Mouse (Mus musculus): Measurements from ENCODE around the gene Gas6. TPM values are rescaled to one million over a fixed set of nuclear protein-coding genes. Genes with fewer than 3 reads are reported as not detected.

The Gas6 gene
- total and polyA plus RNA-seq, 2 experiments from 2014 or later = 63.0 to 91.0 TPM

DNA sequence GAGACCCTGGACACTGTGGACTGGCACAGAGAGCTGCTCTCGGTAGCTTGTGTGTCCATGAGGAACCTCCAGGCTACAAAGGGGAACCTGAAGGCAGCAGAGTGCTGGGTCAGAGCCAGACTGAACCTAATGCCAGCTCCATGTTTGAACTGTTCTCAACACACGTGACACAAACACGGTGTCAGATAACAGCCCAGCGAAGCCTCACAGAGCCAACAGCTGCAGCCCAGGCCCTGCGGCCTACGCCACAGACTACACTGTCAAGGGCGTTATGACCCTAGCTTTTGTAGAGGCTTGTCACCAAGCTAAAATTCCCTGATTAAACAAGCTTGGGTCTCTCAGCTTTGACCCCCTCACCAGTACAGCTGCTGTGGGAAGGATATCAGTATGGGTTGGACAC, 22.0 kb downstream of the Gas6 start:
- no peak for DNase-seq (ENCODE audit: low spot score)
- 76% methylated on average over 7 of the region's 7 CpGs for WGBS

DNA sequence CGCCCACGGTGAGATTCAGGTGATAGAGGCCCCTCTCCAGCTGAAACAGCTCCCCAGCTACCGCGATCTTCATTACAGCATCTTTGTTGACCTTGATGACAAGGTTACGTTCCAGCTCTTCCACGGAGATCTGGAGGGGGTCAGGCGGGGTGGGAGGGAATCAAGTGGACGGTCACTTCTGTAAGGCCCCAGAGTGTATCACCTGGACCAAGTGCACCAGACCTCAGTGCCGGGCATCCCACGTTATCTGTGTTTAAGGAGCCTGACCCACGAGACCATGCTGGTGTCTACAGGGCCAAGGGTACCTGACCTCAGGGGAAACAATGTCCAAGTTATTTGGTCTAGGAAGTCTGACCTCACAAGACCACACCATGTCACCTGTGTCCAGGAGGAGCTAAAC, 22.8 kb downstream of the Gas6 start:
- Histone ChIP-seq H3K27ac (ENCODE audit: low read depth, low read length) (no peak overlapping the region), H3K4me2 (ENCODE audit: low read depth, low read length, poor library complexity, severe bottlenecking) (no peak overlapping the region), H3K4me1 (ENCODE audit: insufficient read depth, low read length) (no peaks in the 10 kb centered on the region), H3K27me3 (ENCODE audit: insufficient read depth, low read length) (no peaks in the 10 kb centered on the region), H3K36me3 (ENCODE audit: insufficient read depth, low read length) (peaks cover 64% of the 10 kb centered on the region), H3K9ac (replicated peaks; ENCODE audit: low read length, poor library complexity, severe bottlenecking) (no peak overlapping the region), H3K4me3 (ENCODE audit: low read depth, low read length) (no peak overlapping the region), H3K9me3 (ENCODE audit: low read length) (no peaks in the 10 kb centered on the region)
- DNase-seq (ENCODE audit: low spot score) (no peak), ATAC-seq (ENCODE audit: low FRiP score) (no peak)
- 88% methylated on average over 11 of the region's 11 CpGs for WGBS
- no peak for TF ChIP-seq CTCF (IDR thresholded peaks at IDR 0.05)

More for the DNA sequence above, 22.0 kb downstream of the Gas6 start:
- Histone ChIP-seq H3K36me3 (ENCODE audit: insufficient read depth, low read length) (peaks cover 68% of the 10 kb centered on the region), H3K27ac (ENCODE audit: low read depth, low read length) (no peak overlapping the region), H3K4me1 (ENCODE audit: insufficient read depth, low read length) (no peaks in the 10 kb centered on the region), H3K4me2 (ENCODE audit: low read depth, low read length, poor library complexity, severe bottlenecking) (no peak overlapping the region), H3K9me3 (ENCODE audit: low read length) (no peaks in the 10 kb centered on the region), H3K9ac (replicated peaks; ENCODE audit: low read length, poor library complexity, severe bottlenecking) (no peak overlapping the region), H3K27me3 (ENCODE audit: insufficient read depth, low read length) (no peaks in the 10 kb centered on the region), H3K4me3 (ENCODE audit: low read depth, low read length) (no peak overlapping the region)
- ATAC-seq (ENCODE audit: low FRiP score) = no peak
- no peak for TF ChIP-seq CTCF (IDR thresholded peaks at IDR 0.05)

DNA sequence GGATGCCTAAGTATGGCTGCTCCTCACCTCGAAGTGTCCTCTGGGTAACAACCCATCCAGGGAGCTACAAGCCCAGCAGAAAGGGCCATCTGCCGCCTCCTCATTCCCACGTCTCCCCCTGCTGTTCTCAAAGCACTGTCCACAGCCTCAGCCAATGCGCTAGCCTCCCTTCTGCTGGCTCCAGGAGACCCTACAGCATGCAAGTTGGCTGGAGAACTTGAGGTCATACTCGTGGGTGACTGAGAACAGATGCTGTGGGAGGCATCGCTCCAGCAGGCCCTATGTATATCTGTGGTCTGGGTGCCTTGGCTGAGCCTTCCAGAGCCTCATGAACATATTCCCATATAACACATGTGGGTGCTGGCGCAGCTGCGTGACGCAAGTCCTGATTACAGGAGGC, 25.6 kb downstream of the Gas6 start:
- Histone ChIP-seq H3K4me1 (ENCODE audit: insufficient read depth, low read length) (no peaks in the 10 kb centered on the region), H3K9ac (replicated peaks; ENCODE audit: low read length, poor library complexity, severe bottlenecking) (no peak overlapping the region), H3K4me2 (ENCODE audit: low read depth, low read length, poor library complexity, severe bottlenecking) (no peak overlapping the region), H3K27me3 (ENCODE audit: insufficient read depth, low read length) (no peaks in the 10 kb centered on the region), H3K27ac (ENCODE audit: low read depth, low read length) (no peak overlapping the region), H3K4me3 (ENCODE audit: low read depth, low read length) (no peak overlapping the region), H3K9me3 (ENCODE audit: low read length) (no peaks in the 10 kb centered on the region), H3K36me3 (ENCODE audit: insufficient read depth, low read length) (peaks cover 52% of the 10 kb centered on the region)
- peak; percentile 46 for DNase-seq (ENCODE audit: low spot score)
- no peak for TF ChIP-seq CTCF (IDR thresholded peaks at IDR 0.05)
- no peak for ATAC-seq (ENCODE audit: low FRiP score)
- WGBS = 81% methylated on average over 9 of the region's 9 CpGs

DNA sequence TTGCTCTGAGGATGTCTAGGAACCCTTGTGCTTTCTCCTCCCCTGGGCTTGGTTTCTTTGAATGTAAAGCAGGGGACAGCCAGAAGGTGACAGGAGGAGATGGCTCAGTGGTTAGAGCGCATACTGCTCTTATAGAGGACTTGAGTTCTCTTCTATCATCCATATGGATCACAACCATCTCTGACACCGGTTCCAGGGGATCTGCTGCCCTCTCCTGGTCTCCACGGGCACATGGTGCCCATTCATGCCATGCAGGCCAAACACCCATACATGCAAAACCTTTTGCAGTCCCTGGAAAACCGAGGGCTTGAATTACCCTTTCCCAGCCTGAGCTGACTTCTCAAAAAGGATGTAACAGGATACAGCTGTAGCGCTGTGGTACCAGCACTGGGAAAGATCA, 27.3 kb downstream of the Gas6 start:
- Histone ChIP-seq H3K9me3 (ENCODE audit: low read length) (no peaks in the 10 kb centered on the region), H3K4me2 (ENCODE audit: low read depth, low read length, poor library complexity, severe bottlenecking) (no peak overlapping the region), H3K9ac (replicated peaks; ENCODE audit: low read length, poor library complexity, severe bottlenecking) (no peak overlapping the region), H3K36me3 (ENCODE audit: insufficient read depth, low read length) (peaks cover 42% of the 10 kb centered on the region), H3K4me1 (ENCODE audit: insufficient read depth, low read length) (no peaks in the 10 kb centered on the region), H3K4me3 (ENCODE audit: low read depth, low read length) (no peak overlapping the region), H3K27ac (ENCODE audit: low read depth, low read length) (no peak overlapping the region), H3K27me3 (ENCODE audit: insufficient read depth, low read length) (no peaks in the 10 kb centered on the region)
- peak; percentile 71 for TF ChIP-seq CTCF (IDR thresholded peaks at IDR 0.05)
- DNase-seq (ENCODE audit: low spot score) (peak; percentile 41), ATAC-seq (ENCODE audit: low FRiP score) (no peak)
- 72% methylated on average over 5 of the region's 5 CpGs for WGBS

DNA sequence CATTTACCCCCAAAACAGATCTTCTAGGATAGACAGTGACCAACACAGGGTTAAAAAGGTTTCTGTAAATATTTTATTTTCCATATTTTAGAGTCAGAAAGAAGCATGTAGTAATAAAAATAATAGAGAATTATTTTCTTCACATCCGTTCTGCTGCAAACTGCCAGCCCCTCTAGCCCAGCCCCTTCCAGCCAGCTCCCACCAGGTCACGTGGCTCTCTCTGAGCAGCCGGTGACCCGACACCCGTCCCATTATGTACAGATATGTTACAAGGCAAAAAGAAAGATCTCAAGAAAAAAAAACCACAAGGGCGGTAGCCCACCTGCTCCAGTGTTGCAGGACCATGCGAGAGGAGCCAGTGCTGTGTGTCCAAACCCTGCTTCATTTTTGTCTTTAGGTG, 29.0 kb downstream of the Gas6 start:
- Histone ChIP-seq H3K4me1 (ENCODE audit: insufficient read depth, low read length) (no peaks in the 10 kb centered on the region), H3K27ac (ENCODE audit: low read depth, low read length) (no peak overlapping the region), H3K36me3 (ENCODE audit: insufficient read depth, low read length) (peaks cover 38% of the 10 kb centered on the region), H3K4me2 (ENCODE audit: low read depth, low read length, poor library complexity, severe bottlenecking) (no peak overlapping the region), H3K4me3 (ENCODE audit: low read depth, low read length) (no peak overlapping the region), H3K9ac (replicated peaks; ENCODE audit: low read length, poor library complexity, severe bottlenecking) (no peak overlapping the region), H3K9me3 (ENCODE audit: low read length) (no peaks in the 10 kb centered on the region), H3K27me3 (ENCODE audit: insufficient read depth, low read length) (no peaks in the 10 kb centered on the region)
- TF ChIP-seq CTCF (IDR thresholded peaks at IDR 0.05) = no peak
- no peak for DNase-seq (ENCODE audit: low spot score)
- WGBS = 56% methylated on average over 7 of the region's 7 CpGs
- no peak for ATAC-seq (ENCODE audit: low FRiP score)

DNA sequence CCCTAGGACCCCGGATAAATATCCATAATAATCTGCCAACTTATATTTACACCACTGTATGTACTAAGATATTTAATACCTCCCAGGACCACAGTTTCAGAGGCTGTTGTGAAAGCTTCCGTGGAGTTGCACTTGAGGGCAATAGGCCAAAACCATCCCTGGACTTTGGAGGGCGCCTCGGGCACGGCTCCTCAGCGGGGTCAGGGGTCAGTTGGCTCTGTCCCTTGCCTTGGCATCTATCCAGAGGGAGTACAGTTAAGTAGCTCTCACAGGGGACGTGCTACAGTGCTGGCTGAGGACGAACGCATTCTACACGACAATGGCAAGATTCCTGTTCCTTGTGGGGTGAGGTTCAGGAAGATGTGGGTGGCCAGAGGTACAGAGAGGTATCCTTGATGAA, 31.9 kb downstream of the Gas6 start:
- Histone ChIP-seq H3K9me3 (ENCODE audit: low read length) (no peaks in the 10 kb centered on the region), H3K36me3 (ENCODE audit: insufficient read depth, low read length) (peaks cover 20% of the 10 kb centered on the region), H3K4me3 (ENCODE audit: low read depth, low read length) (no peak overlapping the region), H3K27ac (ENCODE audit: low read depth, low read length) (no peak overlapping the region), H3K9ac (replicated peaks; ENCODE audit: low read length, poor library complexity, severe bottlenecking) (no peak overlapping the region), H3K27me3 (ENCODE audit: insufficient read depth, low read length) (no peaks in the 10 kb centered on the region), H3K4me2 (ENCODE audit: low read depth, low read length, poor library complexity, severe bottlenecking) (no peak overlapping the region), H3K4me1 (ENCODE audit: insufficient read depth, low read length) (no peaks in the 10 kb centered on the region)
- 67% methylated on average over 10 of the region's 10 CpGs for WGBS
- TF ChIP-seq CTCF (IDR thresholded peaks at IDR 0.05) = no peak
- peak; percentile 10 for DNase-seq (ENCODE audit: low spot score)
- no peak for ATAC-seq (ENCODE audit: low FRiP score)
